Mouse (Mus musculus): Measurements from ENCODE around the gene Purb. TPM values are rescaled to one million over a fixed set of nuclear protein-coding genes. Genes with fewer than 3 reads are reported as not detected.
A peak's percentile ranks its signal among the peaks of the same experiment; 100 is the strongest.

Purb gene
- total and polyA plus RNA-seq, 2 experiments from 2014 or later: 18.6 to 53.5 TPM

DNA sequence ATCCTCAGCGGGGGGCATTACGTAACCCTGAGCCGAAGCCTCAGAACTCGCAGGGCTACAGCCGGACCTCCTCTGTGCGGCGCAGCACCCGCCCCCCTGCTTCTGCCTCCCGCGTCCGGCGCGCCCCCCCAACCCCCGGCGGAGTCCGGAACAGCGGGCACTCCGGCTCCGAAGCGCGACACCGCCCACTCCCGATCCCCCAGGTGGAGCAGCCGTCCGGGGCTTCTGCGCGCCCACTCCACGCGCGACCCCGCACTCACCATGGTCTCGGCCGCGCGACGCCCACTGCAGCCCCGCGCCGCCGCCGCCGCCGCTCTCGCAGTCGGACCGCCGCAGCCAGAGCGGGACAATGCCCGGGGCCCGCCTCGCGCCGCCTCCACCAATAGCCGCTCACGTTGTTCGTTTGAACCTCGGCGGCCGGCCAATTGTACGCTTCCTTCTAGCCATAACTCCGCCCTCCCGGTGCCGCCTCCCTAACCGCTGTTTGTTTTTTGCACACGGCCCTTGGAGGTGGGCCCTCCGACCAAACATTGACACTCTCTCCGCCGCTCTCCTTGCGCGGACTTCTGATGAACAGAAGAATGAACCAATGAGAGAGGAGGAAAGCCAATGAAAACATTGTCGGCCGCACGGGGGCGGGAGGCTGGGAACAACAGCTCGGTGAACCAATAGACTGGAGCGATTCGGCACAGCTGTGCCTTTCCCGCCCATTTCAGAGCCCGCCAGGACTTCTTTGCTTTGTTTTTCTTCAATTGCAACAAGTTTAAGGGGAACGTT lies 31.5 kb downstream of the Purb start, which contains the start of gene H2afv:
TSS of gene H2afv (minus strand) at position 367 of the 777 bp plus-strand sequence.
- Histone ChIP-seq H3K9me3 (ENCODE audit: low read length) (no peaks in the 10 kb centered on the region), H3K27me3 (ENCODE audit: insufficient read depth, low read length) (no peaks in the 10 kb centered on the region), H3K4me1 (ENCODE audit: insufficient read depth) (peaks cover 8% of the 10 kb centered on the region; the same call in 1 of the 2 replicates), H3K36me3 (ENCODE audit: insufficient read depth) (no peaks in the 10 kb centered on the region), H3K9ac (peak within 1 kb of the TSS; percentile 70), H3K4me2 (ENCODE audit: low read depth) (peak within 1 kb of the TSS; percentile 62), H3K27ac (ENCODE audit: low read depth, low read length) (peak within 1 kb of the TSS; percentile 90), H3K4me3 (ENCODE audit: low read depth, low read length) (peak within 1 kb of the TSS; percentile 75)
- ATAC-seq (peak; percentile 99), DNase-seq (peak; percentile 100)
- WGBS: under 1% methylated on average over 69 of the region's 80 CpGs
- TF ChIP-seq CTCF (IDR thresholded peaks at IDR 0.05; ENCODE audit: low read depth): peak; percentile 58

DNA sequence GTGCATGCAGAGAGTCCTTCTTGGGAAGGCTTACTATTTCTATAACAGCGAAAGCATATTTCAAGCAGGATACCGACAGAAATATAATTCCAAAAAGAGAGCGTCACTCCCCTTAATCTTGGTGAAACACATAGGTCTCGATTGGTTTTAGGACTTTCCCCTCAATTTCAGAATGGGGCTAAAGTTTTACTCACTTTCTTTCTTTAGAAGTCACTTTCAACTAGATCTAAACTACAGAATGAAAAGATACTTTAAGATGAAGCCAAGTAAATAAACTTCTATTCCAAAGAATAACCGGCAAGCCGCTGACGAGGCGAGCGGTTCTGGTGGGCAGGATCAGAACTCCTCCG lies 32.0 kb downstream of the Purb start:
- H3K9ac ChIP-seq: peak overlapping the region; percentile 70
- H3K9me3 ChIP-seq (ENCODE audit: low read length): no peaks in the 10 kb centered on the region
- H3K36me3 ChIP-seq (ENCODE audit: insufficient read depth): no peaks in the 10 kb centered on the region
- H3K4me3 ChIP-seq (ENCODE audit: low read depth, low read length): peak overlapping the region; percentile 75
- H3K27ac ChIP-seq (ENCODE audit: low read depth, low read length): peak overlapping the region; percentile 90
- ATAC-seq (no peak), DNase-seq (no peak)
- H3K4me2 ChIP-seq (ENCODE audit: low read depth): peak overlapping the region; percentile 62
- no peak for TF ChIP-seq CTCF (IDR thresholded peaks at IDR 0.05; ENCODE audit: low read depth)
- H3K27me3 ChIP-seq (ENCODE audit: insufficient read depth, low read length): no peaks in the 10 kb centered on the region
- H3K4me1 ChIP-seq (ENCODE audit: insufficient read depth): peaks cover 8% of the 10 kb centered on the region; the same call in 1 of the 2 replicates
- WGBS: under 1% methylated on average over 10 of the region's 10 CpGs

DNA sequence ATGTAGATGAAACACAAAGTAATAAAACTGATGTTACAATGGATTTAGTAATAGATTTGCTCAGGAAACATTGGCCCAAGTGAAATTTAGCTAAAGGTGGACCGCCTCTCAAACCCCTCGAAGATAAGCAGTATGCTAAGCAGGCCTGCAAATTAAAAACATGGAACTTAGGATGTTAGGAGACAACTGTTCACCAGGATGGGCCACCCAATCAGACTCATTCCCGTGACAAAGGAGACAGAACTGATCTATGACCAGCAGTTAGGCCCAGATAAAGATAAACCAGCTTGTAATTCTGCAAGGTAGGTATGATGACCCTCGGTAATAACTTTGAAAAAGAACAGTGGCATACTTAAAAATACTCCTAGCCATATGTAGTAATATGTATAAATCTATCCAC lies 32.6 kb downstream of the Purb start:
- DNase-seq (no peak), ATAC-seq (no peak)
- H3K9ac ChIP-seq: peak overlapping the region; percentile 70
- H3K27ac ChIP-seq (ENCODE audit: low read depth, low read length): no peak overlapping the region
- 41% methylated on average over 4 of the region's 4 CpGs for WGBS
- peaks cover 8% of the 10 kb centered on the region; the same call in 1 of the 2 replicates for H3K4me1 ChIP-seq (ENCODE audit: insufficient read depth)
- H3K4me3 ChIP-seq (ENCODE audit: low read depth, low read length): peak overlapping the region; percentile 75
- peak overlapping the region; percentile 62 for H3K4me2 ChIP-seq (ENCODE audit: low read depth)
- H3K36me3 ChIP-seq (ENCODE audit: insufficient read depth): 0 out of 2 replicates have a peak, but pooled peaks cover under 1% of the 10 kb centered on the region
- no peaks in the 10 kb centered on the region for H3K9me3 ChIP-seq (ENCODE audit: low read length)
- H3K27me3 ChIP-seq (ENCODE audit: insufficient read depth, low read length): no peaks in the 10 kb centered on the region
- no peak for TF ChIP-seq CTCF (IDR thresholded peaks at IDR 0.05; ENCODE audit: low read depth)

DNA sequence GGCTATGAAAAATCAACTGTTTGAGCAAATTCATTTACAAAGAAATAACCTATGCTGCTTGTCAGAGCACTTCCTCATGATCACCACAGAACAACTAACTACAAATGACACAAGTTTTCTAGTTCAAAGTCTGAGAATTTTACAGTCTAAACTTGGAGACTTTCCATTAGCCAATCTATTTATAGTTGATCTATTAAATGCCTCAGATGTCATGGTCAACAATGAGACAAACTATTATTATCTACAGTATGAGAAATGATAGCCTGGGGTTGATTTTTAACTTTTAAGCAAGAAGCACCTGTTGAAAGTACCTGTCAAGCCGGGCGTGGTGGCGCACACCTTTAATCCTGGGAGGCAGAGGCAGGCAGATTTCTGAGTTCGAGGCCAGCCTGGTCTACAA lies 33.2 kb downstream of the Purb start:
- H3K4me1 ChIP-seq (ENCODE audit: insufficient read depth): peaks cover 8% of the 10 kb centered on the region; the same call in 1 of the 2 replicates
- no peaks in the 10 kb centered on the region for H3K9me3 ChIP-seq (ENCODE audit: low read length)
- H3K9ac ChIP-seq: no peak overlapping the region
- H3K27me3 ChIP-seq (ENCODE audit: insufficient read depth, low read length): no peaks in the 10 kb centered on the region
- no peak overlapping the region for H3K4me3 ChIP-seq (ENCODE audit: low read depth, low read length)
- WGBS: 97% methylated on average over 4 of the region's 4 CpGs
- no peak overlapping the region for H3K27ac ChIP-seq (ENCODE audit: low read depth, low read length)
- TF ChIP-seq CTCF (IDR thresholded peaks at IDR 0.05; ENCODE audit: low read depth): no peak
- no peak for ATAC-seq
- no peak overlapping the region for H3K4me2 ChIP-seq (ENCODE audit: low read depth)
- peaks cover 6% of the 10 kb centered on the region; the same call in 1 of the 2 replicates for H3K36me3 ChIP-seq (ENCODE audit: insufficient read depth)
- no peak for DNase-seq

DNA sequence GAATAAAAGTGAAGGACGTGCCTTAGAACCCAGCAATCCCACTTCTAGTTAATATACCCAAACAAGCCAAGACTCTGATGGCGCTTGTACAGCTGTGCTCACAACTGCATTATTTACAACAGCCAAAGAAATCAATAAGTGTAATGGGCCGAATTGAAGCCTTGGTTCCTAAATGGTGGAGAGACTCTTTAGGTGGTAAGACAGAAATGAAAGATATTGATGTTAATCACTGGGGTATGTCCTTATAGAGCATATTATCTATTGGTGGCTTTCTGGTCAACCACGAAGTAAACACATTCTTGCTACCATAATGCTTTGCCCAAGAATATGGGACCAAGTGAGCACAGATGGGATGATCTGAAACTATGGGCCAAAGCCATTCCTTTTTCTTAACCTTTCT lies 35.5 kb downstream of the Purb start:
- H3K27me3 ChIP-seq (ENCODE audit: insufficient read depth, low read length): no peaks in the 10 kb centered on the region
- ATAC-seq (no peak), DNase-seq (no peak)
- TF ChIP-seq CTCF (IDR thresholded peaks at IDR 0.05; ENCODE audit: low read depth): no peak
- no peak overlapping the region for H3K27ac ChIP-seq (ENCODE audit: low read depth, low read length)
- no peaks in the 10 kb centered on the region for H3K9me3 ChIP-seq (ENCODE audit: low read length)
- WGBS: 95% methylated on average over 4 of the region's 4 CpGs
- H3K4me2 ChIP-seq (ENCODE audit: low read depth): no peak overlapping the region
- H3K4me3 ChIP-seq (ENCODE audit: low read depth, low read length): no peak overlapping the region
- peaks cover 8% of the 10 kb centered on the region; the same call in 1 of the 2 replicates for H3K4me1 ChIP-seq (ENCODE audit: insufficient read depth)
- H3K36me3 ChIP-seq (ENCODE audit: insufficient read depth): peaks cover 15% of the 10 kb centered on the region
- no peak overlapping the region for H3K9ac ChIP-seq

DNA sequence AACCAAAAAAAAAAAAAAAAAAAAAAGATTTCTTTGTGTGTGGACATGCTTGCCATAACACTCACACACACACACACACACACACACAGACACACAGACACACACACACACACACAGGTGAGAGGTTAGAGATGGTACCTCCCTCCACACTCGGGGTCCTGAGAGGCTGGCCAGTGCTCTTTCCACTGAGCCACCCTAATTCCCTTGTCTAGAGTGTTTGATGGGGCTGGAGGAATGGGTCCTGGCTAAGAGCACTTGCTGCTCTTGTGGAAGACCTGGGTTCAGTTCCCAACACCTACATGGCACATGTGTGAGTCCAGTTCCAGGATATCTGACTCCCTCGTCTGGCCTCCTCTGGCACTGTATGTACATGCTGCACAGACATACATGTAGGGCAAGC lies 38.0 kb downstream of the Purb start:
- no peak overlapping the region for H3K27ac ChIP-seq (ENCODE audit: low read depth, low read length)
- WGBS: 96% methylated on average over 2 of the region's 2 CpGs
- H3K9me3 ChIP-seq (ENCODE audit: low read length): no peaks in the 10 kb centered on the region
- no peaks in the 10 kb centered on the region for H3K4me1 ChIP-seq (ENCODE audit: insufficient read depth)
- H3K4me3 ChIP-seq (ENCODE audit: low read depth, low read length): no peak overlapping the region
- H3K36me3 ChIP-seq (ENCODE audit: insufficient read depth): peaks cover 26% of the 10 kb centered on the region
- H3K4me2 ChIP-seq (ENCODE audit: low read depth): no peak overlapping the region
- no peaks in the 10 kb centered on the region for H3K27me3 ChIP-seq (ENCODE audit: insufficient read depth, low read length)
- DNase-seq (no peak), ATAC-seq (no peak)
- no peak overlapping the region for H3K9ac ChIP-seq
- TF ChIP-seq CTCF (IDR thresholded peaks at IDR 0.05; ENCODE audit: low read depth): no peak

DNA sequence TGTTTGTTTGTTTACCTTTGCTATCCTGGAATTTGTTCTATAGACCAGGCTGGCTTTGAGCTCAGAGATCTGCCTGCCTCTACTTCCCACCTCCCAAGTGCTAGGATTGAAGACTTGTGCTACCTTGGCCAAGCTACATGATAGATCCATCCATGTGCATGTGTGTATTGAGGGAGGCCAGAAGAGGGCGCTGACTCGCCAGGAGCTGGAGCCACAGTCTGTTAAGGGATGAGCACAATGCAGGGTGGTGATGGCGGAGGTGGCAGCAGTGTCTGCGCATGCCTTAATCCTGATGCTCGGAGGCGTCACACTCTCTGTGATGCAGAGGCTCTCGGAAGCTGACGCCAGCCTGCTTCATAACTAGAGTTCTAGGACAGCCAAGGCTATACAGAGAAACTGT lies 39.3 kb downstream of the Purb start:
- Histone ChIP-seq H3K4me3 (ENCODE audit: low read depth, low read length) (no peak overlapping the region), H3K9ac (no peak overlapping the region), H3K27me3 (ENCODE audit: insufficient read depth, low read length) (no peaks in the 10 kb centered on the region), H3K9me3 (ENCODE audit: low read length) (no peaks in the 10 kb centered on the region), H3K4me2 (ENCODE audit: low read depth) (no peak overlapping the region), H3K36me3 (ENCODE audit: insufficient read depth) (peaks cover 37% of the 10 kb centered on the region), H3K27ac (ENCODE audit: low read depth, low read length) (no peak overlapping the region), H3K4me1 (ENCODE audit: insufficient read depth) (no peaks in the 10 kb centered on the region)
- WGBS: 66% methylated on average over 8 of the region's 8 CpGs
- DNase-seq (no peak), ATAC-seq (peak; percentile 53)
- TF ChIP-seq CTCF (IDR thresholded peaks at IDR 0.05; ENCODE audit: low read depth): peak; percentile 61
